Mouse (Mus musculus) brain, embryonic 14.5 days (tissue): ENCODE results near the gene Prkab2.

Experiments used
- CTCF ChIP-seq: fragments of 200-500 bp; IDR thresholded peaks from 2 replicates; pipeline ENCODE4 v1.5.1; 2012; ENCODE audit warnings: inconsistent platforms, mild to moderate bottlenecking, moderate library complexity, borderline replicate concordance; ENCODE audit not compliant: insufficient read depth, insufficient read length; ENCODE audit errors: extremely low read depth
- POLR2A ChIP-seq: fragments of 200-500 bp; IDR thresholded peaks from 2 replicates; pipeline ENCODE4 v1.6.1; 2012; ENCODE audit warnings: mild to moderate bottlenecking, inconsistent platforms, borderline replicate concordance; ENCODE audit not compliant: poor library complexity, insufficient read depth, insufficient read length, severe bottlenecking; ENCODE audit errors: extremely low read depth

- no peak for TF ChIP-seq POLR2A
- no peak for TF ChIP-seq CTCF
Measured at GRCm38 (mm10) chr3:97682576-97682975, 24.6 kb downstream of the Prkab2 start.
